8 mouse cellular contexts compared by ENCODE assay signal in the genomic region with DNA sequence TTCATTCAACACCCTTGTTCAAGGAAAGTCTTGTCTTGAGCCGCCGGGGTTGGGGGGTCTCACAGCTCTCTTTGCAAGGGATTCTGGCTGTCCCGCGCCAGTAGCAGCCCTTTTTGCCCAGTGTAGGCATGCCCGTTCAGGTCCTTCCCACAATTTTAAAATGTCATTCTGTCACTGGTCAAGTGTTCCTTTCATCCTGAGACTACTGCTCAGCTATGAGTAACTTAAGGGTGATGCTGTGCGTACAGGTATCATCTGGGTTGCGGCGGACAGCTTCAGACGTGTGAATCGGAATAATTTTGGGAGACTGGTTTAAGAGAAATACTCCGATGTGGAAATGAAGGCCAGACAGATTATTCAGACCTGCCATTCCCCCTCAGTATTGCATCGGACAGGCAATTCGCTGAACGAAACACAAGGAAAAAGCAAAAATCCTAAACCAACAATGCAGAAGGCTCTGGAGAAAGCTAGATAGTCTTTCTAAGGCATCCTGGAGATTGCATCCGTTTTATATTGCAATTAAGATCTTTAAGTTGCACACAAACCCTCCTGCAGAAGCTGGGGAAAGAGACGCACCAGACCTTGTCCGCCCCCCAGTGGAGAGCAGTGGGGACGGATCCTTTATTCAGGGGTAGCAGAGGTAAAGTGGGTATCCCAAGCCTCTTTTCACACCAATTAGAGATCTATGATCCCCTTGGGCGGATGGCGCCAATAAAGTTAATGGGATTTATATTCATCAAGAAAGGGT.
DNase-seq lines count a peak whose midpoint lies in the region; ATAC-seq and TF ChIP-seq lines count a peak whose summit lies in the region.

No protein-coding gene starts in this region.

- TF ChIP-seq CTCF in layer of hippocampus, adult 2 months (conservative IDR thresholded peaks at IDR 0.05): peak; percentile 87

- no peaks in the 10 kb centered on the region for H3K9me3 ChIP-seq in neural tube, embryonic 13.5 days

- peak overlapping the region; percentile 72 for H3K4me3 ChIP-seq in layer of hippocampus, adult 2 months
- H3K4me3 ChIP-seq in neural tube, embryonic 13.5 days: peak overlapping the region; percentile 38

- peak overlapping the region; percentile 72 for H3K9ac ChIP-seq in neural tube, embryonic 13.5 days

- peak; percentile 43 for DNase-seq in ES-CJ7 (ENCODE audit: low read depth, low spot score)
- DNase-seq in brain, adult 2 months (ENCODE audit: low read depth, low spot score): peak; percentile 73
- peak; percentile 24 for DNase-seq in fibroblast of lung, adult 2 months (ENCODE audit: low read depth)
- peak; percentile 71 for DNase-seq in heart, postnatal 4 days
- peak; percentile 63 to 70 for DNase-seq in layer of hippocampus, adult 2 months (ENCODE audit: low spot score in 2 of 2)
- DNase-seq in lung, adult 18-20 months: peak; percentile 28 to 39
- DNase-seq in thymus, postnatal 4 days: peak; percentile 81

- peak; percentile 88 for ATAC-seq in neural tube, embryonic 13.5 days (ENCODE audit: low read depth)

- no peaks in the 10 kb centered on the region for H3K27me3 ChIP-seq in neural tube, embryonic 13.5 days

- no peaks in the 10 kb centered on the region for H3K36me3 ChIP-seq in neural tube, embryonic 13.5 days

- peak overlapping the region; percentile 67 for H3K27ac ChIP-seq in layer of hippocampus, adult 2 months
- H3K27ac ChIP-seq in neural tube, embryonic 13.5 days (replicated peaks): peak overlapping the region; percentile 90

- peaks cover 41% of the 10 kb centered on the region for H3K4me1 ChIP-seq in neural tube, embryonic 13.5 days (replicated peaks)

- peak overlapping the region; percentile 61 for H3K4me2 ChIP-seq in neural tube, embryonic 13.5 days

- 6% methylated on average over 20 of the region's 20 CpGs for WGBS in neural tube, embryonic 13.5 days

Comparison
In these comparisons a context has a peak if more than half of its experiments do, and no peak if none do; other contexts are left out.
1. Peak in every context shown above with its lines: DNase-seq, ATAC-seq, H3K4me3 ChIP-seq and H3K27ac ChIP-seq.
2. DNase-seq: peak in every context shown above with its lines; median percentile 81 in thymus, postnatal 4 days; 73 in brain, adult 2 months; 71 in heart, postnatal 4 days; 66 in layer of hippocampus, adult 2 months; 43 in ES-CJ7; 34 in lung, adult 18-20 months; 24 in fibroblast of lung, adult 2 months.